In genomic region chr7:16295321-16295900, GRCm38 (mm10) we compare ENCODE assay signal across 8 mouse cellular contexts. TPM values are rescaled to one million over a fixed set of nuclear protein-coding genes. Genes with fewer than 3 reads are reported as not detected.
DNase-seq lines count a peak whose midpoint lies in the region; ATAC-seq and TF ChIP-seq lines count a peak whose summit lies in the region.

No protein-coding gene starts in this region.

- no peak for TF ChIP-seq POLR2A in small intestine, adult 2 months (IDR thresholded peaks at IDR 0.05; ENCODE audit: low read depth, low read length)

- under 1% methylated on average over 41 of the region's 41 CpGs for WGBS in intestine, embryonic 14.5 days
- WGBS in midbrain, embryonic 10.5 days, result 3% methylated on average over 41 of the region's 41 CpGs
- 2% methylated on average over 41 of the region's 41 CpGs for WGBS in small intestine, adult 2 months

- H3K9me3 ChIP-seq in intestine, embryonic 14.5 days (ENCODE audit: control insufficient read depth, low read length), result no peaks in the 10 kb centered on the region
- no peaks in the 10 kb centered on the region for H3K9me3 ChIP-seq in midbrain, embryonic 10.5 days (replicated peaks)

- no peaks in the 10 kb centered on the region for H3K27me3 ChIP-seq in intestine, embryonic 14.5 days (replicated peaks; ENCODE audit: control insufficient read depth, insufficient read depth, low read length)
- peaks cover 18% of the 10 kb centered on the region for H3K27me3 ChIP-seq in midbrain, embryonic 10.5 days (ENCODE audit: low read depth, poor library complexity, severe bottlenecking)
- H3K27me3 ChIP-seq in small intestine, adult 2 months (ENCODE audit: control insufficient read depth, insufficient read depth, low read length), result peaks cover 9% of the 10 kb centered on the region

- no peaks in the 10 kb centered on the region for H3K36me3 ChIP-seq in intestine, embryonic 14.5 days (ENCODE audit: control insufficient read depth, insufficient read depth, low read length)
- H3K36me3 ChIP-seq in midbrain, embryonic 10.5 days, result no peaks in the 10 kb centered on the region
- no peaks in the 10 kb centered on the region for H3K36me3 ChIP-seq in small intestine, adult 2 months (ENCODE audit: control insufficient read depth, insufficient read depth, low read length)

- peak overlapping the region; percentile 67 for H3K4me2 ChIP-seq in intestine, embryonic 14.5 days (ENCODE audit: low read length)

- TF ChIP-seq CTCF in small intestine, adult 2 months (IDR thresholded peaks at IDR 0.05; ENCODE audit: extremely low read depth, insufficient read length, insufficient replicate concordance, low read depth, low read length), result no peak

- intact Hi-C loops in left cerebral cortex, postnatal 4 days (cut with DNase I), result loop anchor here (5.0 kb wide), 1 partner anchor 77 kb away; no protein-coding TSS in a partner anchor

- H3K4me1 ChIP-seq in intestine, embryonic 14.5 days (replicated peaks; ENCODE audit: control insufficient read depth, insufficient read depth, low read length), result peaks cover 26% of the 10 kb centered on the region
- peaks cover 46% of the 10 kb centered on the region for H3K4me1 ChIP-seq in midbrain, embryonic 10.5 days
- peaks cover 10% of the 10 kb centered on the region for H3K4me1 ChIP-seq in small intestine, adult 2 months (ENCODE audit: control insufficient read depth, insufficient read depth, insufficient read length, low read length)

- H3K27ac ChIP-seq in intestine, embryonic 14.5 days (ENCODE audit: low read depth), result peak overlapping the region; percentile 84
- peak overlapping the region; percentile 88 for H3K27ac ChIP-seq in midbrain, embryonic 10.5 days (replicated peaks)
- peak overlapping the region; percentile 95 for H3K27ac ChIP-seq in small intestine, adult 2 months (ENCODE audit: insufficient read depth, low read depth, low read length)

- ATAC-seq in intestine, embryonic 14.5 days (replicated peaks; ENCODE audit: low FRiP score, low TSS enrichment, low read depth), result peak; percentile 64

- H3K9ac ChIP-seq in intestine, embryonic 14.5 days (ENCODE audit: low read length), result peak overlapping the region; percentile 44

- peak overlapping the region; percentile 34 for H3K4me3 ChIP-seq in intestine, embryonic 14.5 days (ENCODE audit: low read depth, low read length)
- H3K4me3 ChIP-seq in midbrain, embryonic 10.5 days, result peak overlapping the region; percentile 64
- peak overlapping the region; percentile 75 for H3K4me3 ChIP-seq in small intestine, adult 2 months (ENCODE audit: low read depth, low read length)

- peak; percentile 89 to 93 for DNase-seq in adrenal gland, adult (ENCODE audit: inconsistent age in 2 of 2, low spot score in 1 of 2)
- DNase-seq in adrenal gland, postnatal 4 days (ENCODE audit: low spot score in 2 of 2), result no peak
- DNase-seq in embryo, embryonic 11 days, result peak; percentile 87
- DNase-seq in gastrocnemius, postnatal 25 days, result peak; percentile 86
- DNase-seq in intestine, embryonic 14.5 days (ENCODE audit: low spot score), result peak; percentile 82
- peak; percentile 68 for DNase-seq in left cerebral cortex, postnatal 4 days
- peak; percentile 81 for DNase-seq in midbrain, embryonic 10.5 days (ENCODE audit: low spot score)

RNA-seq across cellular contexts. Expression of gene Ccdc9, which starts 8.8 kb away (rescaled TPM):
- 100 to 1,000 TPM; 103 to 116 TPM for total RNA-seq in adrenal gland, postnatal 4 days (2021)
- total RNA-seq in gastrocnemius, postnatal 25 days (2021), result 10 to 100 TPM; 29.1 to 36.9 TPM
- polyA plus RNA-seq in intestine, embryonic 14.5 days (2014; fragmentation: Nextera tagmentation; extraction: Ambion mirVana), result 14.4 and 19.0 TPM in 2 replicates
- 10 to 100 TPM; 86.2 to 91.5 TPM for total RNA-seq in left cerebral cortex, postnatal 4 days (2021)
- 24.6 and 34.1 TPM in 2 replicates for polyA plus RNA-seq in midbrain, embryonic 10.5 days (2016; fragmentation: Nextera tagmentation; extraction: Ambion mirVana)
- 14.2 and 24.9 TPM in 2 replicates for polyA plus RNA-seq in small intestine, adult 2 months (2012; rRNA removed)

RNA-seq across cellular contexts. Expression of gene Bbc3, which starts 12.8 kb away (rescaled TPM):
- total RNA-seq in adrenal gland, postnatal 4 days (2021), result 1 to 10 TPM; 9.6 to 9.9 TPM
- 1 to 10 TPM; 1.7 to 2.4 TPM for total RNA-seq in gastrocnemius, postnatal 25 days (2021)
- polyA plus RNA-seq in intestine, embryonic 14.5 days (2014; fragmentation: Nextera tagmentation; extraction: Ambion mirVana), result 4.1 and 4.9 TPM in 2 replicates
- total RNA-seq in left cerebral cortex, postnatal 4 days (2021), result 10 to 100 TPM; 45.7 to 51.8 TPM
- 14.4 and 17.1 TPM in 2 replicates for polyA plus RNA-seq in midbrain, embryonic 10.5 days (2016; fragmentation: Nextera tagmentation; extraction: Ambion mirVana)
- polyA plus RNA-seq in small intestine, adult 2 months (2012; rRNA removed), result 8.3 and 50.9 TPM in 2 replicates

RNA-seq across cellular contexts. Expression of gene Inafm1, which starts 22.0 kb away (rescaled TPM):
- total RNA-seq in adrenal gland, postnatal 4 days (2021), result 10 to 100 TPM; 35.6 to 41.5 TPM
- total RNA-seq in gastrocnemius, postnatal 25 days (2021), result 10 to 100 TPM; 13.1 to 13.2 TPM
- 16.0 and 18.1 TPM in 2 replicates for polyA plus RNA-seq in intestine, embryonic 14.5 days (2014; fragmentation: Nextera tagmentation; extraction: Ambion mirVana)
- total RNA-seq in left cerebral cortex, postnatal 4 days (2021), result 10 to 100 TPM; 42.8 to 46.5 TPM
- polyA plus RNA-seq in midbrain, embryonic 10.5 days (2016; fragmentation: Nextera tagmentation; extraction: Ambion mirVana), result 6.3 and 10.0 TPM in 2 replicates
- polyA plus RNA-seq in small intestine, adult 2 months (2012; rRNA removed), result 61.0 and 121 TPM in 2 replicates

RNA-seq across cellular contexts. Expression of gene C5ar1, which starts 36.1 kb away (rescaled TPM):
- total RNA-seq in adrenal gland, postnatal 4 days (2021), result 1 to 10 TPM; 4.8 to 6.2 TPM
- 1 to 10 TPM; 1.6 to 2.9 TPM for total RNA-seq in gastrocnemius, postnatal 25 days (2021)
- polyA plus RNA-seq in intestine, embryonic 14.5 days (2014; fragmentation: Nextera tagmentation; extraction: Ambion mirVana), result 1.8 and 2.3 TPM in 2 replicates
- 1 to 10 TPM in 1 of 2 experiments, under 1 TPM in 1; 0.97 to 1.8 TPM for total RNA-seq in left cerebral cortex, postnatal 4 days (2021)
- polyA plus RNA-seq in midbrain, embryonic 10.5 days (2016; fragmentation: Nextera tagmentation; extraction: Ambion mirVana), result 0.86 and 1.4 TPM in 2 replicates
- polyA plus RNA-seq in small intestine, adult 2 months (2012; rRNA removed), result 5.4 and 5.7 TPM in 2 replicates

RNA-seq across cellular contexts. Expression of gene C5ar2, which starts 51.5 kb away (rescaled TPM):
- total RNA-seq in adrenal gland, postnatal 4 days (2021), result under 1 TPM; 0.45 to 0.48 TPM
- under 1 TPM; 0.13 to 0.23 TPM for total RNA-seq in gastrocnemius, postnatal 25 days (2021)
- 0.09 TPM in 1 of 2 replicates, not detected in the other for polyA plus RNA-seq in intestine, embryonic 14.5 days (2014; fragmentation: Nextera tagmentation; extraction: Ambion mirVana)
- total RNA-seq in left cerebral cortex, postnatal 4 days (2021), result under 1 TPM; 0.14 to 0.30 TPM
- polyA plus RNA-seq in midbrain, embryonic 10.5 days (2016; fragmentation: Nextera tagmentation; extraction: Ambion mirVana), result 0.04 and 0.10 TPM in 2 replicates
- 0.32 and 0.34 TPM in 2 replicates for polyA plus RNA-seq in small intestine, adult 2 months (2012; rRNA removed)

Comparison
In these comparisons a context has a peak if more than half of its experiments do, and no peak if none do; other contexts are left out.
1. DNase-seq: peak in adrenal gland, adult (2 of 2), embryo, embryonic 11 days (single experiment), gastrocnemius, postnatal 25 days (single experiment), intestine, embryonic 14.5 days (single experiment), left cerebral cortex, postnatal 4 days (single experiment) and midbrain, embryonic 10.5 days (single experiment); none in adrenal gland, postnatal 4 days (0 of 2).
2. RNA of gene Bbc3, which starts 12.8 kb away (total RNA-seq): 45.7 to 51.8 TPM in left cerebral cortex, postnatal 4 days; 9.6 to 9.9 TPM in adrenal gland, postnatal 4 days and 1.7 to 2.4 TPM in gastrocnemius, postnatal 25 days; every median in the first group is over 4 times any median in the second.
3. Peak in every context shown above with its lines, with median percentiles within 50 percentile points of each other: H3K27ac ChIP-seq and H3K4me3 ChIP-seq.